Mouse (Mus musculus): ENCODE data around the gene Stn1.

DNA sequence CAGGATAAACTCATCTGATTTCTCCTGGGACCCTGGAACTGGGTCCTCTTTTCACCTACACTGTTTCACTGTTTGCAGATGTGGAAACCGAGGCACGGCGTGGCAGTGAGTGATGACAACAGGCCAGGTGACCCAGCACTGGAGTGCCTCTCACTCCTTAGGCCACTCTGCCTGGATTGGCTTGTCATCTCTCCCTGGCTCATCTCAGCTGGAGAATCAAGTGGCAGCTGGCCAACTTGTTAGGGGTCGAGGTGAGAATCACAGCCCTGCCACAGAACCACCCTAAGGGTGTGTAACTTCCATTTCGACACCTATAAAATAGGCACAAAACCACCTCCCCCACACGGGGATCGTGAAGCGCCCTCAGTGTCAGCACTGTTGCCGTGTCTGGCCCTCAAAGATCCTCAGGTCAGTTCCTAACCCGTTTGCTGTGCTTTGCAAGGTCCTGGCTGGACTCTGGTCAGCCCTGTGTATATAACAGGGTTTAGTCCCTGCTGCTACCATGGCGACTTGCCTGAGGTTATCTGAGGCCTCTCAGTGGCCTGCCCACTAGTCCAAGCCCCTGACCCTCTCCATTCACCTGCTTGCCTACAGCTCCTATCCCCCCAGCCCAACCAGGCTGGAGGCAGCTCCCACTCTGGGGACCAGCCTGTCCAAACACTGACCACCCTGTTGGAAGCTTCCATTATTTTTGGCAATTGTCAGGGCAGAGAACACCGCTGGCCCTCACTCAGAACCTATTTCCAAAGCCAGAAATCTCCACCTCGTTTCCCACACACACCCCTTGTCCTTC lies 79.4 kb downstream of the Stn1 start:
- TF ChIP-seq CTCF (IDR thresholded peaks at IDR 0.05; ENCODE audit: borderline replicate concordance, extremely low read depth, insufficient read depth, insufficient read length), result no peak
- TF ChIP-seq POLR2A (IDR thresholded peaks at IDR 0.05; ENCODE audit: borderline replicate concordance, extremely low read depth, insufficient read depth, insufficient read length, poor library complexity, severe bottlenecking), result no peak

All from brain, embryonic 14.5 days (tissue).